Mouse (Mus musculus): ENCODE data around the gene Flvcr1. TPM values are rescaled to one million over a fixed set of nuclear protein-coding genes. Genes with fewer than 3 reads are reported as not detected.
"Not testable (repeated sequence)": the region's sequence is repeated elsewhere in the genome, so short reads cannot be mapped to it uniquely, and the experiment has no call there.

Gene Flvcr1
- total RNA-seq, 4 experiments from 2014 or later = 12.4 to 20.8 (median 16.6) TPM

GRCm38 (mm10) chr1:191037999-191038398 lies 12.0 kb upstream of the Flvcr1 start:
- no peak for DNase-seq

GRCm38 (mm10) chr1:191036554-191037334 lies 10.8 kb upstream of the Flvcr1 start, which contains the start of gene Spata45:
TSS of gene Spata45 (plus strand) at chr1:191036639.
- DNase-seq = no peak

- DNase-seq = no peak
Measured at GRCm38 (mm10) chr1:191035649-191036048, 9.7 kb upstream of the Flvcr1 start.

- DNase-seq = not testable (repeated sequence)
Measured at GRCm38 (mm10) chr1:191030922-191031425, 5.0 kb upstream of the Flvcr1 start.

GRCm38 (mm10) chr1:191030182-191030581 lies 4.2 kb upstream of the Flvcr1 start:
- DNase-seq = no peak

- DNase-seq = peak; percentile 28
Measured at GRCm38 (mm10) chr1:191025016-191026012, 644 bp downstream of the Flvcr1 start.

- not testable (repeated sequence) for DNase-seq
Measured at GRCm38 (mm10) chr1:191023806-191024205, 2.2 kb downstream of the Flvcr1 start.

GRCm38 (mm10) chr1:191023140-191023539 lies 2.8 kb downstream of the Flvcr1 start:
- no peak for DNase-seq

GRCm38 (mm10) chr1:191021016-191021415 lies 4.9 kb downstream of the Flvcr1 start:
- no peak for DNase-seq

GRCm38 (mm10) chr1:191020217-191020924 lies 5.6 kb downstream of the Flvcr1 start:
- no peak for DNase-seq

GRCm38 (mm10) chr1:191019803-191020202 lies 6.2 kb downstream of the Flvcr1 start:
- no peak for DNase-seq

- no peak for DNase-seq
Measured at GRCm38 (mm10) chr1:191014271-191014670, 11.7 kb downstream of the Flvcr1 start.

- no peak for DNase-seq
Measured at GRCm38 (mm10) chr1:191008707-191009106, 17.3 kb downstream of the Flvcr1 start.

- DNase-seq = no peak
Measured at GRCm38 (mm10) chr1:191002201-191002600, 23.8 kb downstream of the Flvcr1 start.

GRCm38 (mm10) chr1:191000686-191001085 lies 25.3 kb downstream of the Flvcr1 start:
- DNase-seq = no peak

- no peak for DNase-seq
Measured at GRCm38 (mm10) chr1:190998027-190998426, 27.9 kb downstream of the Flvcr1 start.

GRCm38 (mm10) chr1:190996346-190996877 lies 29.5 kb downstream of the Flvcr1 start:
- no peak for DNase-seq

- DNase-seq = peak; percentile 18
Measured at GRCm38 (mm10) chr1:190995548-190995947, 30.4 kb downstream of the Flvcr1 start.

- no peak for DNase-seq
Measured at GRCm38 (mm10) chr1:190989437-190990082, 36.4 kb downstream of the Flvcr1 start.

GRCm38 (mm10) chr1:190981412-190981811 lies 44.5 kb downstream of the Flvcr1 start:
- DNase-seq = no peak

- DNase-seq = no peak
Measured at GRCm38 (mm10) chr1:190980470-190980869, 45.5 kb downstream of the Flvcr1 start.
